Mouse (Mus musculus) cerebellum, postnatal 10 days (tissue): ENCODE data around the gene Efcab12.
"Not testable (repeated sequence)": the region's sequence is repeated elsewhere in the genome, so short reads cannot be mapped to it uniquely, and the experiment has no call there.

Experiments used
- DNase-seq, 2 experiments: peaks; one replicate each; pipeline ENCODE4 v3.0.0; 2021; ENCODE audit warnings: mixed read lengths in 2 of 2

Gene Efcab12

DNA sequence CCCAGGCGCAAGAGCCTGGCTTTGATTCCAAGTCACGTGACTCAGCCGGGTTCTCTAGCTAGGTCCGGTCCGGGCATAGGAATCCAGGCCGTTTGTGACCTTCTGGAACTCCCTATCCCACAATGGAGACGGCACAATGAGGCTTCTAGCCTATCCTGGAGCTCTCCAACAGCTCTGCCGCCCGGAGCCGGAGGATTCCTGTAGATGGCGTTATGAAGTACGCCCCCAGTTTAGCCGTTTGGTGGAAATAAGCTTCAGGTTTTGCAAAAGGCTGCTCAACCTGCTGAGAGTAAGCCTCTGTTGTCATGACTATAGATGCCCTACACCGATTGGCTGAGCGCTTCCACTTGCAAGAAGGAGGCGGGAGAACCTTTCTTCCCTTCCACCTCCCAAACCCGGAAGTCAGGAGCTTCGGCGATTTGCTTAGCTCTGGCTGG is at the start of gene Efcab12:
Gene Efcab12 (minus strand): TSS at position 252 of the 437 bp plus-strand sequence.
- DNase-seq, result peak; percentile 78

- no peak for DNase-seq
These were observed 48.7 kb upstream of the Efcab12 start for GRCm38 (mm10) chr6:115886894-115887293.

DNA sequence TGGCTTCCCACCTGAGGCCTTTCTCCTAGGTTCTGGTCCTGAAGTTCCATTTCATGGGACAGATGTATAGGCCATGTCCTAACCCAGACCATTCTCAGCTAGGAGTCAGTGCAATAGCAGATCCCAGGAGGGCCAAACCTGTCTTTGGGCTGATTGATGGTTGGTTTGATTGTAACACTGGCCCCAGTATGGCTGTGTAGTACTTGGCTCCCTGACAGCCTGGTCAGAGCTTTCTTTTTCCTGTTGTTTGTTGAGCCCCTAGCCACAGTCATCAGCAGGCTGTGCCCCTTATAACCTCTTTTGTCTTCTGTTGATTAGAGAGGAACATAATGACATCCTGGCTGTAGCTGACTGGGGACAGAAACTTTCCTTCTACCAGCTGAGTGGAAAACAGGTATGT is 45.8 kb upstream of the Efcab12 start:
- no peak for DNase-seq

DNA sequence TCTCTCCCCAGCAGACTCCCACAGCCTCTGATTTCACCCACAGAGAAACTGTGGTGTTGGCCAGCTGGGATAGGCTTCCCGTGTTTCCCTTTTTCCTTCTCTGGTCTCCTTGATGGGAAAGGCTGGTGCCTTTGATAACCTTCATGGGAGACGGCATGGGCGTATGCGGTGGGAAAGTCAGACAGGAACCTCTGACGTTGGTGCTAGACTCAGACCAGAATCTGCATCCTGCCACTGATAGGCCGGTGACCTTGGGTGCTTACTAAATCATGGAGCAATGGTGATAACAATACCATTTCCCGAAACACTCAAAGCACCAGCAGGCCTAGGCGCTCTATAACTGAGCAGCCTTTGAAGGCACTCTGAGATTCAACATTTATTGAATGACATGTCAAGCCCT is 42.5 kb upstream of the Efcab12 start:
- DNase-seq, result no peak

- no peak for DNase-seq
These were observed 41.5 kb upstream of the Efcab12 start for GRCm38 (mm10) chr6:115879736-115880135.

GRCm38 (mm10) chr6:115878694-115879093 is 40.5 kb upstream of the Efcab12 start:
- DNase-seq, result no peak

- DNase-seq, result no peak
These were observed 39.0 kb upstream of the Efcab12 start for GRCm38 (mm10) chr6:115877239-115877638.

DNA sequence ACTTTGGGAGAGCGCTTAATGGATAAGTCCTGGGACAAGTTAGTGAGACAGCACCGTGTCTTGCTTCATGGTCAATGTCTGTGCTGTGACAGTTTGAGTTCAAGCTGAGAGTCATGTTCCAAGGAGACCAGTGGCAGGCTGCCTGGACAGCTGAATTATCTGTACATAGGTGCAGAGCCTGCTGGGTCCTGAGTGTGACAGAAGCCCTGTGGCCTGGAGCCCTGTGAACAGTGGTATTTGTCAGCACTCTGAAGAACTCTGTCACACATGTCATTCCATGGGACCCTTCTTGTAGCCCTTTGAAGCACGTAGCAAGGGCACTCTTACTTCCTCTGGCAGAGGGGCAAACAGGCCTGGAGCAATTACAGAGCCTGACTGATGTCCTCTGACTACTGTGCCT is 33.1 kb upstream of the Efcab12 start:
- DNase-seq, result not testable (repeated sequence)

DNA sequence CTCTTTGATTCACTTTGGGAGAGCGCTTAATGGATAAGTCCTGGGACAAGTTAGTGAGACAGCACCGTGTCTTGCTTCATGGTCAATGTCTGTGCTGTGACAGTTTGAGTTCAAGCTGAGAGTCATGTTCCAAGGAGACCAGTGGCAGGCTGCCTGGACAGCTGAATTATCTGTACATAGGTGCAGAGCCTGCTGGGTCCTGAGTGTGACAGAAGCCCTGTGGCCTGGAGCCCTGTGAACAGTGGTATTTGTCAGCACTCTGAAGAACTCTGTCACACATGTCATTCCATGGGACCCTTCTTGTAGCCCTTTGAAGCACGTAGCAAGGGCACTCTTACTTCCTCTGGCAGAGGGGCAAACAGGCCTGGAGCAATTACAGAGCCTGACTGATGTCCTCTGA is 28.9 kb upstream of the Efcab12 start:
- DNase-seq, result not testable (repeated sequence)

GRCm38 (mm10) chr6:115865246-115865645 is 27.0 kb upstream of the Efcab12 start:
- DNase-seq, result no peak

GRCm38 (mm10) chr6:115863340-115863841 is 25.2 kb upstream of the Efcab12 start:
- DNase-seq, result no peak

GRCm38 (mm10) chr6:115860027-115860556 is 21.9 kb upstream of the Efcab12 start:
- no peak for DNase-seq

DNA sequence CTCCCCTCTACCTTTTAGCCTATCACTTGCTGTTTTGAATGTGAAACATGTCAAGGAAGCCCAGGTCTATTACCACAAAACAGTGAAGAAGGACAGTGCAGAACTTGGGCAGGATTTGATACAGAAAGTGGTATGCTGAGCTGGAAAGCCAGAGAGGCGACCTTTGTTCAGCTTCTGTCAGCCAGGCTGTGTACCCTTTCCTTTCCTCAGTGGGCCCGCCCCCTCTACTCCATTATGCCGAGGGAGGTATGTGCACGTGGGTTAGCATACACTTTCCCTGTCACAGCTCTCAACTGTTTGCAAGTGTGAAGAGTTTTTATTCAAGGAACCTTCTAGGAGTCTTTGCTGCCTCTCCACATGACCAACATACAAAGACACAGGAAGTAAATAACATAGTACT is 21.0 kb upstream of the Efcab12 start:
- no peak for DNase-seq

DNA sequence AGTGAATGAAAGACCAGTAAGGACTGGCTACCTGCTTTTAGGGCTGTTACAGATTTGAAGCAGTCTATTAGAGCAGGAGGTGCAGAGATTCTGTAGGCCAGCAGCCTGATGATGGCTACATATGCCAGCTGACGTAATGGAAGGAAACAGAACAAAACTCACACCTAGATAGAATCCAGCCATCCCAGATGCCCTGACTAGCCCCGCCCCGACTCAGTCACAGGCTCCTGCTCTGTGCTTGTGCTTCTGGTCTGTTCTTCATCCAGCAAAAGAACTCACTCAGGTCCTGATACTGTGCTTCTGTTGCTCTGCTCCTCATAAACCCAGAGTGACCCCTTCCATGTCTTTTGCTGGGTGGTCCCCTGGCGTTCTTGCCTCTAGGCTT is 18.1 kb upstream of the Efcab12 start:
- peak in 1 of 2 experiments; percentile 15 for DNase-seq

- DNase-seq, result peak; percentile 35 to 41
These were observed 17.6 kb upstream of the Efcab12 start for GRCm38 (mm10) chr6:115855733-115856360.

DNA sequence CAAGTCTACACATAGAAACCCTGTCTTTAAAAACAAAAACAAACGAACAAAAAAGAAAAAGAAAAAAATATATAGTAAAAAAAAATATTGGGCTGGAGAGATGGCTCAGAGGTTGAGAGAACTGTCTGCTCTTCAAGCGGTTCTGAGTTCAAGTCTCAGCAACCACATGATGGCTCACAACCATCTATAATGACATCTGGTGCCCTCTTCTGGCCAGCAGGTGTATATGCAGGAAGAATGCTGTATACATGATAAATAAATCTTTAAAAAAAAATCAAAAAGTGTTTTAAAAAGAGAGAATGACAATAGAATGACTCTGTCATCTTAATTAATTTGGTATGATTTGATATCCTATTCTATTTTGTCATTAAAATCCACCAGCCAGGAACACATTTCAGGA is 16.2 kb upstream of the Efcab12 start:
- DNase-seq, result peak; percentile 30 to 43

DNA sequence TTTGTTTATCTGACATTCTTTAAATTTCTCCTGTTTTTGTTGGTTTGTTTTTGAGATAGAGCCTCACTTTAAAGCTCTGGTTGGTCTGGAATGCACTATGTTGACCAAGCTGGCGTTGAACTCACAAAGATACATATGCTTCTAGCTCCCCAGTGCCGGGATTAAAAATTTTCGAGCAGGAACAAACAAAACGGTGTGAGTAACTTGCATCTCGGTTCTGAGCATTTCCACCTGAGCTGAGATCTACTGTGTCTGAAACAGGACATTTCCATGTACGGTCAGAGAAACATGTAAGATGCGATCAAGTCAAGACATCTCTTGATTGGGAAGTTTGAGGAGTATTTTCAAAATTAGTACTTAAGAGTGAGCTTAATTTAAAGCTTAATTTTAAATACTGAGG is 15.8 kb upstream of the Efcab12 start:
- no peak for DNase-seq

- DNase-seq, result peak; percentile 98 to 99
These were observed 15.0 kb upstream of the Efcab12 start, which contains the start of the genes Mbd4 and Ift122 for GRCm38 (mm10) chr6:115853091-115853813. Gene Mbd4 (minus strand): TSS chr6:115853371. Gene Ift122 (plus strand): TSS chr6:115853470.

- DNase-seq, result peak; percentile 22 to 23
These were observed 14.4 kb upstream of the Efcab12 start for GRCm38 (mm10) chr6:115852446-115853090.

GRCm38 (mm10) chr6:115848598-115849304 is 10.5 kb upstream of the Efcab12 start:
- DNase-seq, result no peak

DNA sequence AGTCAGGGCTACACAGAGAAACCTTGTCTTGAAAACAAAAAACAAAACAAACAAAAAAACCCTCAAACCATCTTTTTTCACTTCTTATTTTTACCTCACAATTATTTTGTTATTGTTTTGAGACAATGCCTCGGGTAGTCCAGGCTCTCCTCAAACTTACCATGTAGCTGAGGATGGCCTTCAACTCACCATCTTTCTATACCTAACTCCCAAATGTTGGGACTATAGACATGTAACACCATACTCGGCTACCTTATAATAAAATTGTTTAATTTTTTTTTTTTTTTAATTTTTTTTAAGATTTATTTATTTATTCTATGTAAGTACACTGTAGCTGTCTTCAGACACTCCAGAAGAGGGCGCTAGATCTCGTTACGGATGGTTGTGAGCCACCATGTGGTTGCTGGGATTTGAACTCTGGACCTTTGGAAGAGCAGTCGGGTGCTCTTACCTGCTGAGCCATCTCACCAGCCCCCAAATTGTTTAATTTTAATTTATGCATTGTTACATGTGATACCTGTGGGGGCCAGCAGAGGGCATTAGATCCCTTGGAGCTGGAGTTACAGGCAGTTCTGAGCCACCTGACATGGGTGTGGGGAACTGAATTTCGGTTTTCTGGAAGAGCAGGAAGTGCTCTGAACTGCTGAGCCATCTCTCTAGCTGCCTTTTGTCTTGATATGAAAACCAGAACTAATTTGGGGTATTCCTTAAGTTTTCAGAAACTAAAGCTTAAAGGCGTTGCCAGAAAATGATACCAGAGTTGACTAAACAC is 8.6 kb upstream of the Efcab12 start:
- DNase-seq, result peak; percentile 78 to 85

- DNase-seq, result no peak
These were observed 6.8 kb upstream of the Efcab12 start for GRCm38 (mm10) chr6:115845006-115845405.
